Mouse (Mus musculus) stomach, embryonic 14.5 days (tissue): ENCODE measurements around the gene Csrp3. TPM values are rescaled to one million over a fixed set of nuclear protein-coding genes. Genes with fewer than 3 reads are reported as not detected.

Source experiments
- ATAC-seq: fragments of 200-750 bp; cut with Nextera tagmentation; 2 replicates; pipeline ENCODE4 v1.8.0; 2017; ENCODE audit warnings: low read depth, moderate TSS enrichment; ENCODE audit not compliant: insufficient number of reproducible peaks, insufficient read depth, low FRiP score
- H3K27ac ChIP-seq: fragments of 300-500 bp; sonication (generic); 2 replicates; pipeline ENCODE4 v1.5.1; 2014; ENCODE audit warnings: mild to moderate bottlenecking, low read length, moderate library complexity, mixed read lengths
- H3K27me3 ChIP-seq: fragments of 300-500 bp; sonication (generic); 2 replicates; pipeline ENCODE4 v1.6.1; 2014; ENCODE audit warnings: low read length, control low read depth, mixed read lengths; ENCODE audit not compliant: control insufficient read depth, insufficient read depth
- H3K36me3 ChIP-seq: fragments of 300-500 bp; sonication (generic); 2 replicates; pipeline ENCODE4 v1.6.1; 2014; ENCODE audit warnings: mild to moderate bottlenecking, control low read depth, low read length, moderate library complexity, mixed read lengths; ENCODE audit not compliant: control insufficient read depth, insufficient read depth
- H3K4me1 ChIP-seq: fragments of 300-500 bp; sonication (generic); 2 replicates; pipeline ENCODE4 v1.6.1; 2014; ENCODE audit warnings: low read length, control low read depth, mixed read lengths; ENCODE audit not compliant: control insufficient read depth, insufficient read depth
- H3K4me2 ChIP-seq: fragments of 300-500 bp; sonication (generic); replicated peaks from 2 replicates; pipeline ENCODE4 v1.6.1; 2014; ENCODE audit warnings: low read depth, low read length, control low read depth
- H3K4me3 ChIP-seq: fragments of 300-500 bp; sonication (generic); 2 replicates; pipeline ENCODE4 v1.5.1; 2014; ENCODE audit warnings: low read depth, low read length, control low read depth
- H3K9ac ChIP-seq: fragments of 300-500 bp; sonication (generic); replicated peaks from 2 replicates; pipeline ENCODE4 v1.6.1; 2014; ENCODE audit warnings: low read depth, mild to moderate bottlenecking, control low read depth, low read length, moderate library complexity, mixed read lengths
- H3K9me3 ChIP-seq: fragments of 300-500 bp; sonication (generic); 2 replicates; pipeline ENCODE4 v1.6.1; 2016; ENCODE audit warnings: low read depth, low read length, control low read depth; ENCODE audit not compliant: control insufficient read depth
- WGBS: fragments of 180-500 bp; shearing (Covaris S2); extraction: QIAGEN DNeasy Blood & Tissue Kit; methylation state at CpG from one replicate; pipeline ENCODE4 v1.1.7; 2014; 5-methylcytosine and 5-hydroxymethylcytosine counted together
- polyA plus RNA-seq: library from polyadenylated mRNA; unstranded; fragments of >200 nt; fragmentation: Nextera tagmentation; extraction: Ambion mirVana; gene quantifications from 2 replicates; pipeline ENCODE4 v1.2.1, GENCODE M21; 2014

The Csrp3 gene
- polyA plus RNA-seq, 1 experiment from 2014 or later, result 0.29 TPM

DNA sequence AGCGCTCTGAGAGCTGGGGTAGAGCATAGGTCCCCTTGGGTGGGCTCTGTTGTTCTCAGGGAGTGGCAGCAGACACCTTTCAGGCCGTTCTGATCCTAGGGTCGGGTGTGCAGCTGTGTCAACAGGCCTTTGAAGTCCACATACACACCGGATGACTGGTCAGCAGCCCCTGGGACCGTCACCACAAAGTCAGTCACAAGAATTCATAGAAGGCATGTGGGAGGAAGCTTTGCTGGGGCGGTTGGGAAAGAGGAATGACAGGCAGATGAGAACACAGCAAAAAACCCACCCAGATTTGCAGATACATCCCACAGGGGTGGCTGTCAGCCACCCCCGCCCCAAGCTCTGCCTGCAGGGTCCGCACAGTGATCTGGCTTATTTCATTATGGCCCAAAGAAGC lies 40.1 kb upstream of the Csrp3 start:
- H3K4me2 ChIP-seq, result no peak overlapping the region
- no peaks in the 10 kb centered on the region for H3K36me3 ChIP-seq
- no peaks in the 10 kb centered on the region for H3K27me3 ChIP-seq
- no peak overlapping the region for H3K9ac ChIP-seq
- no peak overlapping the region for H3K27ac ChIP-seq
- ATAC-seq, result no peak
- H3K4me1 ChIP-seq, result peaks cover 7% of the 10 kb centered on the region; the same call in 1 of the 2 replicates
- WGBS, result 31% methylated on average over 8 of the region's 8 CpGs
- no peak overlapping the region for H3K4me3 ChIP-seq
- no peaks in the 10 kb centered on the region for H3K9me3 ChIP-seq

- Histone ChIP-seq H3K4me2 (no peak overlapping the region), H3K4me1 (peaks cover 12% of the 10 kb centered on the region), H3K4me3 (no peak overlapping the region), H3K36me3 (no peaks in the 10 kb centered on the region), H3K27me3 (no peaks in the 10 kb centered on the region), H3K9me3 (no peaks in the 10 kb centered on the region), H3K9ac (no peak overlapping the region), H3K27ac (no peak overlapping the region)
- ATAC-seq, result no peak
- 61% methylated on average over 5 of the region's 5 CpGs for WGBS
These were observed 36.4 kb upstream of the Csrp3 start for GRCm38 (mm10) chr7:48884266-48884611.

GRCm38 (mm10) chr7:48883525-48884265 lies 35.9 kb upstream of the Csrp3 start:
- Histone ChIP-seq H3K27ac (no peak overlapping the region), H3K9ac (no peak overlapping the region), H3K36me3 (no peaks in the 10 kb centered on the region), H3K4me1 (peaks cover 16% of the 10 kb centered on the region), H3K4me2 (no peak overlapping the region), H3K4me3 (no peak overlapping the region), H3K27me3 (no peaks in the 10 kb centered on the region), H3K9me3 (no peaks in the 10 kb centered on the region)
- ATAC-seq, result no peak
- 83% methylated on average over 4 of the region's 4 CpGs for WGBS

- Histone ChIP-seq H3K27ac (peak overlapping the region; percentile 66; the same call in 1 of the 2 replicates), H3K4me1 (peaks cover 13% of the 10 kb centered on the region), H3K36me3 (0 out of 2 replicates have a peak, but pooled peaks cover 5% of the 10 kb centered on the region), H3K4me3 (peak overlapping the region; percentile 87), H3K27me3 (no peaks in the 10 kb centered on the region), H3K9me3 (no peaks in the 10 kb centered on the region), H3K4me2 (peak overlapping the region; percentile 89), H3K9ac (peak overlapping the region; percentile 28)
- 2% methylated on average over 28 of the region's 28 CpGs for WGBS
- no peak for ATAC-seq
These were observed 34.3 kb upstream of the Csrp3 start for GRCm38 (mm10) chr7:48881971-48882609.

- Histone ChIP-seq H3K27ac (peak within 1 kb of the TSS; percentile 87), H3K4me1 (peaks cover 13% of the 10 kb centered on the region), H3K36me3 (peaks cover 6% of the 10 kb centered on the region; the same call in 1 of the 2 replicates), H3K27me3 (no peaks in the 10 kb centered on the region), H3K4me2 (peak within 1 kb of the TSS; percentile 89), H3K9ac (peak within 1 kb of the TSS; percentile 86), H3K9me3 (no peaks in the 10 kb centered on the region), H3K4me3 (peak within 1 kb of the TSS; percentile 87)
- WGBS, result under 1% methylated on average over 35 of the region's 41 CpGs
- peak; percentile 79 for ATAC-seq
These were observed 33.7 kb upstream of the Csrp3 start, which contains the start of gene E2f8 for GRCm38 (mm10) chr7:48881486-48881885. Gene E2f8, minus strand, starts transcription at chr7:48881596.

GRCm38 (mm10) chr7:48880591-48881481 lies 33.0 kb upstream of the Csrp3 start:
- Histone ChIP-seq H3K4me3 (peak overlapping the region; percentile 87), H3K27me3 (no peaks in the 10 kb centered on the region), H3K4me2 (peak overlapping the region; percentile 89), H3K9me3 (no peaks in the 10 kb centered on the region), H3K36me3 (peaks cover 8% of the 10 kb centered on the region; the same call in 1 of the 2 replicates), H3K27ac (peak overlapping the region; percentile 87), H3K4me1 (peaks cover 13% of the 10 kb centered on the region), H3K9ac (peak overlapping the region; percentile 86)
- peak; percentile 97 for ATAC-seq
- WGBS, result under 1% methylated on average over 68 of the region's 77 CpGs

- whole genome bisulfite sequencing, result 59% methylated on average over 3 of the region's 3 CpGs
These were observed 31.7 kb upstream of the Csrp3 start for GRCm38 (mm10) chr7:48879574-48879973.

DNA sequence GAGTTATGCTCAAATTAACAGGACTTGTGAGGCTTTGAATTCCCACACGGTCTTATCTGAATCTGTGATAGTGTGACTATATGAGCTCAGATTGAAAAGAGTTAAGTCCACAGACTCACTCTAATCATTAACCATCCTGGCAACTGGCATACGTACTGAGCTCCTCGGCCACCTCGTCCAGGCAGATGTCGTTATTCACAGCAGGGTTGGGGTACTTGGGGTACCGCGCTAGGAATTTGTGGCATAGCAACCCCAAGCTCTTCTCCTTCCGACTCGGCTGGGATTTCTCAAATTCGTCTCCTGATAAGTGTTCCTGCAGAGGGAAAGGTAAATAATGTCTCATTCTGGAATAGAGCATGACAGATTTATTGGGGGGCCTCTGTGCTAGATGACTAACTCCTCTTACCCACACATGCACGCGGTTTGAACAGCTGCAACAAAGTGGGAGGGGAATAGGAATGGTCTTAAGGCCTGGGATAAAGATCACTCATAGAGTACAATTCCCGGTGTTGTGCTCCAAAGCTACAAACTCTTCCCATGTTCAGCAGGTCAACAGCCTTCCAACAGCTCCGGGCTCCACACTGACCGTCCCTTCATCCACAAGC lies 30.1 kb upstream of the Csrp3 start:
- Histone ChIP-seq H3K27ac (peak overlapping the region; percentile 45; the same call in 1 of the 2 replicates), H3K27me3 (no peaks in the 10 kb centered on the region), H3K4me1 (peaks cover 13% of the 10 kb centered on the region), H3K36me3 (peaks cover 36% of the 10 kb centered on the region), H3K9ac (no peak overlapping the region), H3K4me3 (no peak overlapping the region), H3K4me2 (no peak overlapping the region; the same call in 1 of the 2 replicates), H3K9me3 (no peaks in the 10 kb centered on the region)
- ATAC-seq, result no peak
- WGBS, result 35% methylated on average over 15 of the region's 15 CpGs

More at GRCm38 (mm10) chr7:48879574-48879973, 31.7 kb upstream of the Csrp3 start:
- Histone ChIP-seq H3K36me3 (peaks cover 20% of the 10 kb centered on the region), H3K9ac (no peak overlapping the region; the same call in 1 of the 2 replicates), H3K4me1 (peaks cover 13% of the 10 kb centered on the region), H3K27ac (no peak overlapping the region), H3K9me3 (no peaks in the 10 kb centered on the region), H3K4me3 (peak overlapping the region; percentile 20), H3K27me3 (no peaks in the 10 kb centered on the region), H3K4me2 (peak overlapping the region; percentile 89)
- ATAC-seq, result no peak
